Mouse (Mus musculus): ENCODE results near the gene Vmn1r201. TPM values are rescaled to one million over a fixed set of nuclear protein-coding genes. Genes with fewer than 3 reads are reported as not detected.

Vmn1r201 gene
- not detected for total RNA-seq (2021)

DNA sequence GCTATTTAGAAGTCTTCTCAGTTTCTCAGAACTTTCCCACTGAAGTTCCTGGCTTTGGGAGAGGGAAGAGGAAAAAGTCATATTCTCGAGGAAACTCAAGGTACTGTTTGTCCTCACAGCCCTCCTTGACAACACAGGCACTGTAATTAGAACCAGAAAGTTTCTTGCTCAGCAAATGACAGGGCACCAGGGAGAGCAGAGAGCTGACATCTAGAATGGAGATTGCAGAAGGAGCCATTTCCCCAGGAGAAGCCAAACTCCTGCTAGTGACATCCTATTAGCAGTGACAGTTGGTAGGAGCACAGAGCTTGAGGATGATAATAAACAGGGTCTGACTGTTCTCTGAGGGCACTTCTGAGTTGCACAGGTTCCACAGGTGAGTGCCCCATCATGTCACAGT lies at the start of gene Vmn1r201:
Gene Vmn1r201, plus strand, starts transcription at position 301 of the 400 bp plus-strand sequence.
- no peak for DNase-seq (ENCODE audit: extremely low spot score in 1 of 2, low spot score in 1 of 2)

DNA sequence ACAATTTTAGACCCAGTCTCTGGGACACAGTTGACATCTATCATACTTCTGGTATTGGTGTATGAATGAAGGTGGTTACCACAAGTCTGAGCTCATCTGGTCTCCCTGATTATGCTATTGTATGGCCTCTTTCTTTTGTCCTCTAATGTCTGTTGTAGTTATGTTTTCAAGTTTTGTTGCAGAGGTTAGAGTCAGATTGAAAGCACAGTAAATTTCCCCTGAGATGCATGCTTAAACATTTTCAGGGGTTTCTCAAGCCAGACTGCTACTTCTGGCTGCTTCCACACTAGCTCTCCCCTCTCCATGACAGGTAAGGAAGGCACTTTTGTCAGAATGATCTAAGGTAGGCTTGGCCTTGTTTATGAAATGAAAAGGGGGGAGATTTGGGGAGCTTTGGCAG lies 16.6 kb upstream of the Vmn1r201 start:
- DNase-seq (ENCODE audit: extremely low spot score in 1 of 2, low spot score in 1 of 2) = no peak

DNA sequence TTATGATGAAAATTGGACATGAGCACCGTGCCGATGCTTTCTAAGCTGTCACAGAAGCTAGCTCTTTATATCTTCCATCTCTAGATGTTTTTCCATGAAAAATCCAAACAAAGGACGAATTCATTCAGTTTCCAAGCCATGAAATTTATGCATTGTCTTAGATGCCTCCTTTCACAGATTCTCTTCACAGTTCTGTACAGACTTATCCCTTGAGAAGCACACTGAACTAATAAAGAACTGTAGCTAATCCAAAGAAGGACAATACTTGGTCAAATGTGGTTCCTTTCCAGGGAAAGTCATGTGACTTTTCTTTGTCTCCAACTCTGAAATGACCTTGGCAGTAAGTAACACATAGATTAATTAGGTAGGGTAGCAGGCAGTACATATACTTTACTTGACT lies 30.7 kb downstream of the Vmn1r201 start:
- no peak for DNase-seq (ENCODE audit: extremely low spot score in 1 of 2, low spot score in 1 of 2)

DNA sequence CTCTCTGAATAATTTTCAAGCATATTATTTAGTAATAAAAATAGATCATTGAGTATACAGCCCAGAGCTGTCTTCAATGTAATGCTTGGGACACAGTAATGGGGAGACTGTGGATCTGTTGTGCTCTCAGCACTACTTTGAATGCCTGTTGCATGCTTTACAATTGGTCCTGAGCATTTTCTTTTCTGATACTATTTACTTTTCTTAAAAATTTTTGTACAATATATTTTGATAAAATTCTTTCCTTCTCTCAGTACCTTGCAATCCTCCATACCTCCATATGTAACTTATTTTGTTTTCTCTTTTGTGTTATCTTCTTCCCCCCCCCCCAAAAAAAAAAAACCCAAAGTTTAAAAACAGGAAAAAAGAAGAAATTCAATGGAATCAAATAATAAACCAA lies 33.6 kb downstream of the Vmn1r201 start, which contains the start of gene Vmn1r202:
Gene Vmn1r202, minus strand, starts transcription at position 101 of the 400 bp plus-strand sequence.
- DNase-seq (ENCODE audit: extremely low spot score in 1 of 2, low spot score in 1 of 2) = no peak

DNA sequence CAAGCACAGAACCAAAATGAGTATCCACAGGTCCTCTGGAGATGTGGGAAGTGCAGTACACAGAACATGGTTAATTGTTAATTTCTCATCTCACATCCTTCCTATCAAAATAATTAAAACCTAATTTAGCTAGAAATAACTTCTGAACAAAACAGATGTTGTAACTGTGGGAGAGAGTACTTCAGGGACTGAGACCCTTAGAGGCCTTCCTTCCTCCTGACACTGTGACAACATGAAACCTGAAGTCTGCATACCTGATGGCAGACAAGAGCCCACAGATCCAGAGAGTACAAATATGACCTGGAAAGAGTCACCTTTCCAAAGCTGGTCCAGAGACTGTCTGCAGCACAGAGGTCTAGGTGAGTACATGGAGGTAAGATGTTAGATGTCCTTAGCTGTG lies 46.1 kb downstream of the Vmn1r201 start, which contains the start of gene Vmn1r203:
Gene Vmn1r203, plus strand, starts transcription at position 301 of the 400 bp plus-strand sequence.
- DNase-seq (ENCODE audit: extremely low spot score in 1 of 2, low spot score in 1 of 2) = no peak

Other genes starting within 250 kb of the Vmn1r201 start
- gene Vmn1r193, start 248.8 kb upstream of the Vmn1r201 start, total RNA-seq (2021) = not detected
- not detected for gene Vmn1r194, start 227.7 kb upstream of the Vmn1r201 start, total RNA-seq (2021)
- not detected for gene Vmn1r195, start 201.4 kb upstream of the Vmn1r201 start, total RNA-seq (2021)
- not detected for gene Vmn1r196, start 182.0 kb upstream of the Vmn1r201 start, total RNA-seq (2021)
- not detected for gene Vmn1r197, start 147.3 kb upstream of the Vmn1r201 start, total RNA-seq (2021)
- not detected for gene Vmn1r198, start 121.6 kb upstream of the Vmn1r201 start, total RNA-seq (2021)
- gene Vmn1r199, start 92.1 kb upstream of the Vmn1r201 start, total RNA-seq (2021) = not detected
- not detected for gene Vmn1r200, start 81.5 kb upstream of the Vmn1r201 start, total RNA-seq (2021)
- under 1 TPM in 1 of 2 experiments, not detected in 1; 0.07 TPM for gene Vmn1r202, start 33.5 kb downstream of the Vmn1r201 start, total RNA-seq (2021)
- not detected for gene Vmn1r203, start 46.2 kb downstream of the Vmn1r201 start, total RNA-seq (2021)
- gene Vmn1r204, start 81.3 kb downstream of the Vmn1r201 start, total RNA-seq (2021) = not detected
- not detected for gene Vmn1r205, start 121.1 kb downstream of the Vmn1r201 start, total RNA-seq (2021)
- not detected for gene Vmn1r206, start 152.3 kb downstream of the Vmn1r201 start, total RNA-seq (2021)